Mouse (Mus musculus) induced T-regulatory cell, adult 2 months (primary cell): ENCODE results near the gene Nipa1.

Source experiments
- DNase-seq: peaks from one replicate; pipeline ENCODE4 v3.0.0-alpha.2; 2012; ENCODE audit warnings: low read depth

The Nipa1 gene

GRCm38 (mm10) chr7:55935025-55935424, 84.7 kb downstream of the Nipa1 start:
- DNase-seq: no peak

GRCm38 (mm10) chr7:55928649-55929048, 91.1 kb downstream of the Nipa1 start:
- DNase-seq: no peak
